Comparison of ENCODE assay signal across 9 mouse cellular contexts in the genomic region with DNA sequence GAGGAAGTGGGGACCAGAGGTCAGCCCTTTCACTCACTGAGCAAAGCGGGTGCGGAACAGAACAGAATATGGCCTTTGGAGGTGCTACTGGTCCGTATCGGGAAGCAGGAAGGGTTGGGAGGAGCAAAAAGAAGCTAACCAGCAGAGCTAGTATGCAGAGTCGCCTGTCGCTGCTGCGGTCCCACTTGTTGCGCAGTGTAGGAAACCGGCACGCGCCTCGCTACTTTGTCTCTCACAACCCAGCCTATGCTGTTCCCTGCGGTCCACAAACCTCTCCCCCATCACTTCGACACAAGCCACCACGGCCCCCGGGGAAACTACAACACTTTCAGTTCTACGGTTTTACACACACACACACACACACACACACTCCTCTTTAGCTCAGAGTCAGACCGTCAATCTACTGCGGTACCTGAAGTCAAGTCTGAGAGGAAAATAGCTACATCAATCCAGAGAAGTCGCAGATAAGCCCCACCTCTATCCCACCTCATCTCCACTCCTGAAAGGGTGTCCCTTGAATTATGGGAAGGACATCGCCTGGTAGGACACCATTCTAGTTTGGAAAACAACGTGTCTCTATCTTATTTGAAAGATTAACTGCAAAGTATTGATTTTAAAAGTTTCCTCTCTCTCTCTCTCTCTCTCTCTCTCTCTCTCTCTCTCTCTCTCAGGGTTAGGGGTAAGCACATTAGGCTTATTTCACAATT. TPM values are rescaled to one million over a fixed set of nuclear protein-coding genes. Genes with fewer than 3 reads are reported as not detected.
A peak's percentile ranks its signal among the peaks of the same experiment; 100 is the strongest.
DNase-seq lines count a peak whose midpoint lies in the region; ATAC-seq lines count a peak whose summit lies in the region.
"Had no signal": no experiment of that assay in that cellular context is flagged by ENCODE, and none has a peak within 500 bp of the region (broad histone marks: within the 10 kb centered on the region; RNA-seq: fewer than 3 reads in every experiment).

No protein-coding gene starts in this region.

- intact Hi-C loops in heart, postnatal 10 days (cut with DNase I), result loop anchor here (1.0 to 10.0 kb wide), 7 partner anchors 507 to 1364 kb away; no protein-coding TSS in a partner anchor

- H3K36me3 ChIP-seq in embryonic facial prominence, embryonic 11.5 days (replicated peaks; ENCODE audit: control insufficient read depth, insufficient read depth, low read depth, low read length), result no peaks in the 10 kb centered on the region

- H3K27ac ChIP-seq in embryonic facial prominence, embryonic 11.5 days (replicated peaks; ENCODE audit: low read depth, low read length), result no peak overlapping the region

- peak overlapping the region; percentile 48 for H3K9ac ChIP-seq in embryonic facial prominence, embryonic 11.5 days (replicated peaks; ENCODE audit: low read length)

- peak overlapping the region; percentile 70 for H3K4me2 ChIP-seq in embryonic facial prominence, embryonic 11.5 days (ENCODE audit: low read depth, low read length)

- peaks cover 2% of the 10 kb centered on the region; the same call in 1 of the 2 replicates for H3K4me1 ChIP-seq in embryonic facial prominence, embryonic 11.5 days (ENCODE audit: control insufficient read depth, insufficient read depth, low read length)

- peaks cover 9% of the 10 kb centered on the region for H3K27me3 ChIP-seq in embryonic facial prominence, embryonic 11.5 days (ENCODE audit: control insufficient read depth, insufficient read depth, low read length)

- DNase-seq in CD4-positive, CD25-positive, alpha-beta regulatory T cell, adult 2 months (ENCODE audit: low read depth, low spot score), result peak; percentile 82
- no peak for DNase-seq in embryonic facial prominence, embryonic 11.5 days (ENCODE audit: low spot score)
- DNase-seq in heart, postnatal 10 days, result peak; percentile 68 to 69
- DNase-seq in kidney, postnatal 25 days, result peak; percentile 59 to 72
- DNase-seq in spleen, postnatal 36 days (ENCODE audit: low spot score in 2 of 2), result peak; percentile 51 to 55
- DNase-seq in ovary, adult 18-20 months (ENCODE audit: low spot score), result no peak

- peak overlapping the region; percentile 35 for H3K4me3 ChIP-seq in embryonic facial prominence, embryonic 11.5 days (ENCODE audit: low read depth, low read length)

- ATAC-seq in activated CD4-positive, CD25-positive, alpha-beta regulatory T cell, adult 4 months, result peak; percentile 20
- no peak for ATAC-seq in embryonic facial prominence, embryonic 11.5 days (replicated peaks; ENCODE audit: insufficient number of reproducible peaks, low FRiP score, low TSS enrichment, low read depth)
- ATAC-seq in megakaryocyte, adult 5-6 weeks (ENCODE audit: poor library complexity, severe bottlenecking), result peak; percentile 13

- no peaks in the 10 kb centered on the region for H3K9me3 ChIP-seq in embryonic facial prominence, embryonic 11.5 days (replicated peaks; ENCODE audit: control insufficient read depth, low read length)

- under 1% methylated on average over 22 of the region's 22 CpGs for WGBS in embryonic facial prominence, embryonic 11.5 days

RNA-seq across cellular contexts. Expression of gene Gm37419, which starts 3.4 kb away (rescaled TPM):
- not detected for polyA plus RNA-seq in activated CD4-positive, CD25-positive, alpha-beta regulatory T cell, adult 4 months (2017; shearing (Covaris generic))
- polyA plus RNA-seq in embryonic facial prominence, embryonic 11.5 days (2014; fragmentation: Nextera tagmentation; extraction: Ambion mirVana), result not detected in 2 replicates
- not detected for total RNA-seq in heart, postnatal 10 days (2021)
- not detected in 2 replicates for total RNA-seq in megakaryocyte, adult 5-6 weeks (2015)
- total RNA-seq in megakaryocyte, adult 5-6 weeks (2017), result not detected in 2 replicates
- total RNA-seq: hematopoietic stem cell, adult 5-6 weeks had no signal

RNA-seq across cellular contexts. Expression of gene Bcl6, which starts 3.7 kb away (rescaled TPM):
- polyA plus RNA-seq in activated CD4-positive, CD25-positive, alpha-beta regulatory T cell, adult 4 months (2017; shearing (Covaris generic)), result 10 to 100 TPM in 1 of 2 experiments, 1 to 10 TPM in 1; 4.3 to 12.9 TPM
- 0.25 and 0.56 TPM in 2 replicates for polyA plus RNA-seq in embryonic facial prominence, embryonic 11.5 days (2014; fragmentation: Nextera tagmentation; extraction: Ambion mirVana)
- total RNA-seq in heart, postnatal 10 days (2021), result 1 to 10 TPM; 4.8 to 9.4 TPM
- 31.7 and 35.0 TPM in 2 replicates for total RNA-seq in megakaryocyte, adult 5-6 weeks (2015)
- 22.1 and 23.4 TPM in 2 replicates for total RNA-seq in megakaryocyte, adult 5-6 weeks (2017)

RNA-seq across cellular contexts. Expression of gene Rtp2, which starts 52.7 kb away (rescaled TPM):
- not detected for polyA plus RNA-seq in activated CD4-positive, CD25-positive, alpha-beta regulatory T cell, adult 4 months (2017; shearing (Covaris generic))
- polyA plus RNA-seq in embryonic facial prominence, embryonic 11.5 days (2014; fragmentation: Nextera tagmentation; extraction: Ambion mirVana), result not detected in 2 replicates
- total RNA-seq in heart, postnatal 10 days (2021), result not detected
- not detected in 2 replicates for total RNA-seq in megakaryocyte, adult 5-6 weeks (2015)
- total RNA-seq in megakaryocyte, adult 5-6 weeks (2017), result not detected in 2 replicates
- total RNA-seq: hematopoietic stem cell, adult 5-6 weeks had no signal

Comparison
In these comparisons a context has a peak if more than half of its experiments do, and no peak if none do; other contexts are left out.
1. DNase-seq: peak in CD4-positive, CD25-positive, alpha-beta regulatory T cell, adult 2 months (single experiment), heart, postnatal 10 days (2 of 2), kidney, postnatal 25 days (2 of 2) and spleen, postnatal 36 days (2 of 2); none in embryonic facial prominence, embryonic 11.5 days (single experiment) and ovary, adult 18-20 months (single experiment).